Mouse (Mus musculus): ENCODE results near the gene Smad3.

Gene Smad3

GRCm38 (mm10) chr9:63772452-63772851, 14.7 kb upstream of the Smad3 start:
- DNase-seq (ENCODE audit: low read depth, low spot score), result no peak

GRCm38 (mm10) chr9:63771676-63772075, 13.9 kb upstream of the Smad3 start:
- no peak for DNase-seq (ENCODE audit: low read depth, low spot score)

GRCm38 (mm10) chr9:63761367-63762094, 3.7 kb upstream of the Smad3 start:
- no peak for DNase-seq (ENCODE audit: low read depth, low spot score)

- DNase-seq (ENCODE audit: low read depth, low spot score), result no peak
Measured at GRCm38 (mm10) chr9:63760783-63761182, 3.0 kb upstream of the Smad3 start.

- no peak for DNase-seq (ENCODE audit: low read depth, low spot score)
Measured at GRCm38 (mm10) chr9:63759973-63760722, 2.4 kb upstream of the Smad3 start.

GRCm38 (mm10) chr9:63758641-63759391, 1.0 kb upstream of the Smad3 start:
- peak; percentile 42 for DNase-seq (ENCODE audit: low read depth, low spot score)

- DNase-seq (ENCODE audit: low read depth, low spot score), result peak; percentile 46
Measured at GRCm38 (mm10) chr9:63757462-63757772, 377 bp downstream of the Smad3 start.

GRCm38 (mm10) chr9:63756581-63757461, 973 bp downstream of the Smad3 start:
- peak; percentile 53 for DNase-seq (ENCODE audit: low read depth, low spot score)

GRCm38 (mm10) chr9:63755671-63756543, 1.9 kb downstream of the Smad3 start:
- DNase-seq (ENCODE audit: low read depth, low spot score), result peak; percentile 40

- DNase-seq (ENCODE audit: low read depth, low spot score), result no peak
Measured at GRCm38 (mm10) chr9:63754556-63755510, 3.0 kb downstream of the Smad3 start.

GRCm38 (mm10) chr9:63754039-63754438, 3.8 kb downstream of the Smad3 start:
- DNase-seq (ENCODE audit: low read depth, low spot score), result no peak

GRCm38 (mm10) chr9:63753359-63753758, 4.4 kb downstream of the Smad3 start:
- DNase-seq (ENCODE audit: low read depth, low spot score), result no peak

- DNase-seq (ENCODE audit: low read depth, low spot score), result no peak
Measured at GRCm38 (mm10) chr9:63752576-63752975, 5.2 kb downstream of the Smad3 start.

- DNase-seq (ENCODE audit: low read depth, low spot score), result no peak
Measured at GRCm38 (mm10) chr9:63751325-63751724, 6.5 kb downstream of the Smad3 start.

GRCm38 (mm10) chr9:63750360-63750974, 7.3 kb downstream of the Smad3 start:
- DNase-seq (ENCODE audit: low read depth, low spot score), result no peak

- no peak for DNase-seq (ENCODE audit: low read depth, low spot score)
Measured at GRCm38 (mm10) chr9:63749296-63749915, 8.4 kb downstream of the Smad3 start.

GRCm38 (mm10) chr9:63747645-63748295, 10.0 kb downstream of the Smad3 start:
- peak; percentile 71 for DNase-seq (ENCODE audit: low read depth, low spot score)

GRCm38 (mm10) chr9:63746980-63747379, 10.8 kb downstream of the Smad3 start:
- no peak for DNase-seq (ENCODE audit: low read depth, low spot score)
